Mouse (Mus musculus): ENCODE measurements around the gene Rack1.

- TF ChIP-seq CTCF (IDR thresholded peaks at IDR 0.05) (no peak), EP300 (IDR thresholded peaks at IDR 0.05) (no peak)
Measured at GRCm38 (mm10) chr11:48845244-48845815, 45.2 kb downstream of the Rack1 start.

Data from lung, postnatal 0 days (tissue).